Mouse (Mus musculus) lung, embryonic 16.5 days (tissue): ENCODE data around the gene Alox5ap. TPM values are rescaled to one million over a fixed set of nuclear protein-coding genes. Genes with fewer than 3 reads are reported as not detected.

ENCODE experiments used
- ATAC-seq: fragments of 200-750 bp; cut with Nextera tagmentation; 2 replicates; pipeline ENCODE4 v1.8.0; 2017; ENCODE audit warnings: low read depth, mild to moderate bottlenecking, moderate library complexity
- H3K27ac ChIP-seq: fragments of 300-500 bp; sonication (generic); 2 replicates; pipeline ENCODE4 v1.5.1; 2014; ENCODE audit warnings: mild to moderate bottlenecking, control low read depth, low read length
- H3K27me3 ChIP-seq: fragments of 300-500 bp; sonication (generic); 2 replicates; pipeline ENCODE4 v1.6.1; 2014; ENCODE audit warnings: low read depth, low read length, mixed read lengths; ENCODE audit not compliant: control insufficient read depth, insufficient read depth
- H3K36me3 ChIP-seq: fragments of 300-500 bp; sonication (generic); 2 replicates; pipeline ENCODE4 v1.6.1; 2014; ENCODE audit warnings: low read length; ENCODE audit not compliant: control insufficient read depth, insufficient read depth
- H3K4me1 ChIP-seq: fragments of 300-500 bp; sonication (generic); replicated peaks from 2 replicates; pipeline ENCODE4 v1.6.1; 2014; ENCODE audit warnings: low read length, mixed read lengths; ENCODE audit not compliant: control insufficient read depth, insufficient read depth
- H3K4me2 ChIP-seq: fragments of 300-500 bp; sonication (generic); 2 replicates; pipeline ENCODE4 v1.6.1; 2014; ENCODE audit warnings: low read depth, low read length, control low read depth
- H3K4me3 ChIP-seq: fragments of 300-500 bp; sonication (generic); 2 replicates; pipeline ENCODE4 v1.5.1; 2014; ENCODE audit warnings: mild to moderate bottlenecking, low read length, control low read depth
- H3K9ac ChIP-seq: fragments of 300-500 bp; sonication (generic); 2 replicates; pipeline ENCODE4 v1.6.1; 2014; ENCODE audit warnings: low read length, control low read depth
- H3K9me3 ChIP-seq: fragments of 300-500 bp; sonication (generic); 2 replicates; pipeline ENCODE4 v1.6.1; 2016; ENCODE audit warnings: low read length; ENCODE audit not compliant: control insufficient read depth
- WGBS: fragments of 180-500 bp; shearing (Covaris S2); extraction: QIAGEN DNeasy Blood & Tissue Kit; methylation state at CpG from one replicate; pipeline ENCODE4 v1.1.7; 2014; 5-methylcytosine and 5-hydroxymethylcytosine counted together
- microRNA-seq: library from miRNA; unstranded; fragments of <30 nt; microRNA quantifications from one replicate; pipeline ENCODE4, GENCODE M21; 2016
- polyA plus RNA-seq: library from polyadenylated mRNA; unstranded; fragments of >200 nt; fragmentation: Nextera tagmentation; extraction: Ambion mirVana; gene quantifications from 2 replicates; pipeline ENCODE4 v1.2.1, GENCODE M21; 2015

Alox5ap gene
- polyA plus RNA-seq, 1 experiment from 2014 or later: 22.0 TPM

GRCm38 (mm10) chr5:149331407-149332143 is 67.0 kb downstream of the Alox5ap start:
- WGBS: 35% methylated on average over 10 of the region's 10 CpGs
- Histone ChIP-seq H3K4me1 (peaks cover 15% of the 10 kb centered on the region), H3K9ac (peak overlapping the region; percentile 32), H3K4me3 (no peak overlapping the region), H3K4me2 (no peak overlapping the region), H3K27me3 (no peaks in the 10 kb centered on the region), H3K27ac (peak overlapping the region; percentile 32; the same call in 1 of the 2 replicates), H3K9me3 (no peaks in the 10 kb centered on the region), H3K36me3 (no peaks in the 10 kb centered on the region)
- no peak for ATAC-seq

- H3K4me3 ChIP-seq: no peak overlapping the region
- ATAC-seq: no peak
- H3K36me3 ChIP-seq: no peaks in the 10 kb centered on the region
- H3K27ac ChIP-seq: no peak overlapping the region
- 88% methylated on average over 4 of the region's 4 CpGs for WGBS
- no peaks in the 10 kb centered on the region for H3K9me3 ChIP-seq
- no peak overlapping the region for H3K9ac ChIP-seq
- H3K27me3 ChIP-seq: no peaks in the 10 kb centered on the region
- H3K4me1 ChIP-seq: peaks cover 15% of the 10 kb centered on the region
- H3K4me2 ChIP-seq: no peak overlapping the region
These were observed 68.2 kb downstream of the Alox5ap start for GRCm38 (mm10) chr5:149332787-149333186.

- no peak overlapping the region for H3K27ac ChIP-seq
- no peaks in the 10 kb centered on the region for H3K9me3 ChIP-seq
- ATAC-seq: no peak
- no peaks in the 10 kb centered on the region for H3K27me3 ChIP-seq
- H3K4me2 ChIP-seq: no peak overlapping the region
- no peaks in the 10 kb centered on the region for H3K36me3 ChIP-seq
- no peak overlapping the region for H3K4me3 ChIP-seq
- WGBS: 81% methylated on average over 8 of the region's 8 CpGs
- H3K9ac ChIP-seq: no peak overlapping the region
- H3K4me1 ChIP-seq: peaks cover 15% of the 10 kb centered on the region
These were observed 69.6 kb downstream of the Alox5ap start for GRCm38 (mm10) chr5:149333941-149334698.

- no peak for ATAC-seq
- WGBS: 92% methylated on average over 12 of the region's 12 CpGs
- Histone ChIP-seq H3K9ac (no peak overlapping the region), H3K27me3 (no peaks in the 10 kb centered on the region), H3K4me3 (no peak overlapping the region), H3K9me3 (no peaks in the 10 kb centered on the region), H3K36me3 (no peaks in the 10 kb centered on the region), H3K4me2 (no peak overlapping the region), H3K4me1 (peaks cover 8% of the 10 kb centered on the region), H3K27ac (no peak overlapping the region)
These were observed 70.4 kb downstream of the Alox5ap start for GRCm38 (mm10) chr5:149335009-149335408.

- no peak overlapping the region for H3K27ac ChIP-seq
- no peaks in the 10 kb centered on the region for H3K27me3 ChIP-seq
- H3K9me3 ChIP-seq: no peaks in the 10 kb centered on the region
- H3K36me3 ChIP-seq: no peaks in the 10 kb centered on the region
- no peak overlapping the region for H3K4me2 ChIP-seq
- H3K4me1 ChIP-seq: peaks cover 8% of the 10 kb centered on the region
- WGBS: 42% methylated on average over 21 of the region's 21 CpGs
- ATAC-seq: peak; percentile 79
- no peak overlapping the region for H3K9ac ChIP-seq
- H3K4me3 ChIP-seq: no peak overlapping the region
These were observed 71.1 kb downstream of the Alox5ap start for GRCm38 (mm10) chr5:149335563-149336238.

DNA sequence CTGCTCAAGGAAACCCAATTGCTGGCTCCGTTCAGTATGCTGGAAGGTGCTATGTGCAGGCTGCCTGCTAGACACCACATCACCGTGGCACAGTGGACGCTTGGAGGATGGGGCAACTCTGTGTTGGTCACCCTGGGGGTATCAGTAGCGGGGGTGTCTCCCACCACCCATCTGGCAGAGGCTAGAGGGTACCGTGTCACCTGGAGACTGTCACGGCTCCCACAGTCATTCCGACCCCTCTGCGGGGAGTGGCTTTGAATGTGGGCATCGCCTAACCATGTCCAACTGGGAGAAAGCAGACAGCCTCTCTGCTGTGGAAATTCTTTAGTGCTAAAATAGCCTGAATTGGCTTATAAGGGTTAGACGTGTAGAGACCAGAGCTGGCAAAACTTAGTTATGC is 72.6 kb downstream of the Alox5ap start:
- Histone ChIP-seq H3K27ac (no peak overlapping the region), H3K27me3 (no peaks in the 10 kb centered on the region), H3K9ac (no peak overlapping the region), H3K4me1 (no peaks in the 10 kb centered on the region), H3K4me2 (no peak overlapping the region), H3K36me3 (no peaks in the 10 kb centered on the region), H3K9me3 (no peaks in the 10 kb centered on the region), H3K4me3 (no peak overlapping the region)
- 85% methylated on average over 10 of the region's 10 CpGs for WGBS
- ATAC-seq: no peak

Small RNA genes lying within 50 kb of the gene (microRNA-seq; reads per million reads assigned to microRNA genes)
- not detected for gene Gm24105

Other genes starting within 250 kb of the Alox5ap start
- gene Uspl1, start 80.4 kb upstream of the Alox5ap start, polyA plus RNA-seq: 32.7 and 37.5 TPM in 2 replicates
- gene Hmgb1, start 80.3 kb upstream of the Alox5ap start, polyA plus RNA-seq: 1,316 and 1,601 TPM in 2 replicates
- gene Medag, start 147.0 kb downstream of the Alox5ap start, polyA plus RNA-seq: 1.2 and 1.6 TPM in 2 replicates
- 1.9 and 2.8 TPM in 2 replicates for gene Tex26, start 174.9 kb downstream of the Alox5ap start, polyA plus RNA-seq